Mouse (Mus musculus) cerebellum, postnatal 25 days (tissue): ENCODE data around the gene Apba1.

ENCODE experiments used
- DNase-seq, 2 experiments: peaks; one replicate each; pipeline ENCODE4 v3.0.0; 2021; ENCODE audit warnings: mixed read lengths in 2 of 2

Apba1 gene

GRCm38 (mm10) chr19:23758554-23759321 is at the start of gene Apba1:
TSS of gene Apba1 (plus strand) at chr19:23758887.
- DNase-seq, result peak; percentile 89 to 93

DNA sequence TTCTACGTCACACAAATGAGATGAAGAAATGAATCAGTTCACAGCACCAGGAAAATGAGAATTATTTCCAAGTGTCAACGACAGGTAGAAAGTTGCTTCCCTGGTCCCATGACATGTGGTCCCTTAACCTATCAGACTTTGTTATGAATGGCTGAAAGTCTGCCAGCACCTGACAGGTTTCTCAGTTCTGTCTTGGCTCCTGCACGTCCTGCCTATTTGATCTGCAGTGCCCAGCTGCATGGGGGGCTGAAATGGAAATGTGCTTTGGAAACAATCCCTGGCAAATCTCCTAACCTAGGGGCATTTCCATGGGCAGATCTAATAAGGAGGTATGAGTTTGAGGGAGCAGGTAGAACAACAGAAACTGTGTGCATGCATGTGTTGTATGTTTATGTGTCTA is 12.2 kb upstream of the Apba1 start:
- DNase-seq, result no peak

- DNase-seq, result peak in 1 of 2 experiments; percentile 45
Measured at GRCm38 (mm10) chr19:23757011-23757410, 1.7 kb upstream of the Apba1 start.

- DNase-seq, result peak; percentile 97 to 98
Measured at GRCm38 (mm10) chr19:23757961-23758553, 630 bp upstream of the Apba1 start.

GRCm38 (mm10) chr19:23759322-23759945 is 747 bp downstream of the Apba1 start:
- DNase-seq, result peak; percentile 70

GRCm38 (mm10) chr19:23763371-23763770 is 4.7 kb downstream of the Apba1 start:
- DNase-seq, result peak; percentile 31 to 38

GRCm38 (mm10) chr19:23764051-23764450 is 5.4 kb downstream of the Apba1 start:
- DNase-seq, result peak; percentile 79 to 88

DNA sequence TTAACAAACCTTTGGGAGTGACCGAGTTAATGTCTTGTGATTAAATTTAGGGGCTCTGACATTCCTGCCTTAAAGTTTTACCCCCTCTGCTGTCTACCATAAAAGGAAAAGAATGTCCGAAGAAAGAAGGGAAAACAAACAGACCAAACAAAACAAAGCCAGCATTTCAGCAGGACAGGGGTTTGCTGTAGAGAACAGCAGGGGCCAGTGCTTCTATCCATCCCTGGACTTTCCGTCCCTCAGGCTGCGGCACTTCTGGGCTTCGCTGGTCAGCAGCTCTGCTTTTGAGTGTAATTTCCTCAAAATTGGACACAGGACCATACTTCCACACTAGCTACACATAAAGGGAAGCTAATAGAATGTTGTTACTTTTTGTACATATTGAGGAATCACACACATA is 10.2 kb downstream of the Apba1 start:
- DNase-seq, result no peak

DNA sequence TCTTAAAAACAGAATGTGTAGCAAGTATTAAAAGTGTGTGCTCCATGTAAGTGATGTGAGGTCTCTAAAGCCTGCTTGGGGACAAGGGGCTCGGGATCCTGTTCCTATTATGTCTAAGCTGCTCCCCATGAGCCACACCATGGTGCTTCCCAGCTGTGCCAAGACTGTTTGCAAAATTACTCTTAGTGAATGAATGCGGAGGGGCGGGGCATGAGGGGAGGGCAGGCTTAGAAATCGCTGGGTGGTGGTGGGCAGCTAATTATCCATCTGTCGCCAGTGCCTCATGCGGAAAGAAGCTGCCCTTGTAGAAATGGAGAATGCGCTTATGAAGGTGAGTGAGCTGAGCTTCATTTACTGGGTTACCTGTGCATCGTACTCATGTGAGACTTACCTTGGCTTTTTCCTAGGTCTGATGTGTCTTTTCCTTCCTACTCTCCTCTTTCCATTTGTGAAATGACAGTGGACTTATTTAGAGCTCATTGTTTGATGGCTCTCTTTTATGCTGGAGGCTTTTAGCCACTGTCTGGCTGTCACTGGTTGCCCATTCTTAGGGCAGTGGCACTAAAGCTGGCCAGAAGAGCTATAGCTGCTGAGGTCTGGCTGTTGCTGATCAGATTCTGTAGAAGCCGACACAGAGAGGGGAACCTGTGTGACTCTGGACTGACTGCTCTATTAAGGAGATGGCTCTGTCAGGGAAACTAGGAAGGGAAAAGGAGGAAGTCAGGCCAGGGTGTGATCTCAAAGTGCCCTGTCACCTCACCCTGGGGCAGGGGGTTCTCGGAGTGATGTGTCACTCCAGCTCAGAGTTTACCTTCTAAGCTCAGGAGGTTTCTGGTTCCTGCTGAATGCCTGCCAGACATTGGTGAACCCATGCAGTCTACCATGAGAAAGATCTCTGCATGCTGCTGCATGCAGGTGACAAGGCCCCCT is 12.1 kb downstream of the Apba1 start:
- DNase-seq, result no peak

GRCm38 (mm10) chr19:23771971-23772370 is 13.3 kb downstream of the Apba1 start:
- DNase-seq, result no peak

GRCm38 (mm10) chr19:23775356-23775755 is 16.7 kb downstream of the Apba1 start:
- no peak for DNase-seq

DNA sequence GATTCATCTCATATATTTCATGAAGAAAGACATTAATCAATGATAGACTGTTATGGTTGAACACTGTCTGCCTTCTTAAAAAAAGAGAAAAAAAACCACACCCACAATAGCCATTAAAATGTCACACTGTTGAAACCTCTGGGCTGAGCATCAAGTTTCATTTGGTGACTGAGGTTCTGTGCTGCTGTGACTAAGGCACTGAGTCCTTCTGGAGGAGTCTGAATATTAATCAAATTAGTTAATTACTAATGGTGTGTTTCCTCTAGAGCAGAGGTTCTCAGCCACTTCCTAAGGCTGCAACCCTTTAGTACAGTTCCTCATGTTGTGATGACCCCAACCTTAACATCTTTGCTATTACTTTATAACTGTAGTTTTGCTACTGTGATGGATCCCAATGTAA is 20.4 kb downstream of the Apba1 start:
- DNase-seq, result no peak

DNA sequence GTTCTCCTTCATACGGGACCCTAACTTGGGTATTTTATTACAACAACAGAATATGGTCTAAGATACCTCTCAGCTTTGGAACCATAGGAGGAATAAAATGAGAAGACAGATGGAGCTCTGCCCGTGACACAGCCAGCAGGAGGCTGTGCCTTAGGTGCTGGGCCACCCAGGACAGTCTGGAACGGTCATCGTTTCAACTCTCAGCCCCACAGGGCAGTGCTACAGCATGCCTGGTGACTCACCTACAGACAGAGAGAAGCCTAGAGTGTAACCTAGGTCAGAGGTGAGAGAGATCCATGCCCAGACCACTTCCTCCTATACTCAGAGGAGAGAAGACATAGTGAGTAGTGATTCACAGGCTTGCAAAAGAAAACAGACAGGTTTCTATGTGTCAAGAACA is 21.4 kb downstream of the Apba1 start:
- DNase-seq, result no peak

GRCm38 (mm10) chr19:23781968-23782367 is 23.3 kb downstream of the Apba1 start:
- no peak for DNase-seq

DNA sequence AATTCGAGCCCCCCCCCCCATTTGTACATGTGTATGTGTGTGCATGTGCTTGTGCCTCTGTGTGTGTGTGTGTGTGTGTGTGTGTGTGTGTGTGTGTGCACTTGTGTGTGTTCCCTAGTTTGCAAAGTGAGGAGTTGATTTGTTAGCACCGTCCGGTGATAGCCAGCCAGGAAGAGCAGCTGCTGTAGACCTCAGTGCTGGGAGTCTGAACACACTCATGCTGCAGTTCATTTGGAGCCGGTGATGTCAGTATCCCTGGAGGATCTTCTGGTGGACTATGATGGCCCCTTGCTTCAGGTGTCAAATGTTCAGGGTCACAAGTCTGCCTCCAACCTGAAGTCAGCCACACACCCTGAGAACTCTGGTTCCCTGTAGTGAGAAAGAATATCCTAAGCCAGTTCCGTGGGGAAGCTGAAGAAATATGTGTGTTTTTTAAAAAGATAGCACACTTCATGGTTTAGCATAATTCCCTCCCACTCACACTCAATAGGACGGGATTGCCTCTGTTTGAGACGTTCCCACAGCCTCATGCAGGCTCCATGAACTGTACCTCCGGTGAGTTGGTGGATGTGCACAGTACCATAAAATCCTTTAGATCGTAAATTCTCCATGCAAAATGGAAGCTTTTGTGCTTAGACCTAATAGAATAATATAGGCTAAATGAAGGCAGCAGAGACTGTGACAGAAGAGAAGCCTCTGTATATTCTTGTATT is 29.9 kb downstream of the Apba1 start:
- DNase-seq, result no peak

GRCm38 (mm10) chr19:23791704-23792103 is 33.0 kb downstream of the Apba1 start:
- DNase-seq, result no peak

- DNase-seq, result no peak
Measured at GRCm38 (mm10) chr19:23792559-23792958, 33.9 kb downstream of the Apba1 start.

DNA sequence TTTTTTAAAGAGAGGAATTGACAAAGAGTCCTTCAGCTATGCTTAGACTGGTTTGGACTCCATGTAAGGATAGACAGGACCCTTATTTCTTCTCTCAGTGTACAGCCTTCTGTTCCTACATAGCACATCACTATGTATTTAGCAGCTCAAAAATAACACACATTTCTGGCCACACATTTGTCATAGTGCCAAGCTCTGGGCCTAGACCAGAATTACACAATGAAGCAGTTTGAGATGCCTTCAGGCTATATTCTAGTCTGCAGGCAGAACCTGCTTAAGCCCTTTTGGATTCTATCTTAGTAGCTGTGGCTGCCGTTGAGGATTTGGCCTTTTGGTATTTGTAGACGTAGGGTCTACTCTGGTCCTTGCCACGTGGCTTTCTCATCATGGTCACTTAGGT is 35.8 kb downstream of the Apba1 start:
- DNase-seq, result peak; percentile 48 to 65

- no peak for DNase-seq
Measured at GRCm38 (mm10) chr19:23795156-23795555, 36.5 kb downstream of the Apba1 start.

GRCm38 (mm10) chr19:23801174-23801573 is 42.5 kb downstream of the Apba1 start:
- no peak for DNase-seq

- no peak for DNase-seq
Measured at GRCm38 (mm10) chr19:23803221-23803870, 44.7 kb downstream of the Apba1 start.

- DNase-seq, result no peak
Measured at GRCm38 (mm10) chr19:23806796-23807195, 48.1 kb downstream of the Apba1 start.
